Mouse (Mus musculus): Measurements from ENCODE around the gene Fam122c. TPM values are rescaled to one million over a fixed set of nuclear protein-coding genes. Genes with fewer than 3 reads are reported as not detected.
A peak's percentile ranks its signal among the peaks of the same experiment; 100 is the strongest.
"Not testable (repeated sequence)": the region's sequence is repeated elsewhere in the genome, so short reads cannot be mapped to it uniquely, and the experiment has no call there.

The Fam122c gene
- total RNA-seq (2021): not detected

GRCm38 (mm10) chrX:53273124-53273523 is at the start of gene Fam122c:
Fam122c (plus strand) TSS chrX:53273424.
- DNase-seq (ENCODE audit: low spot score in 2 of 2): no peak
- intact Hi-C loops (cut with DNase I): no loop called here

DNA sequence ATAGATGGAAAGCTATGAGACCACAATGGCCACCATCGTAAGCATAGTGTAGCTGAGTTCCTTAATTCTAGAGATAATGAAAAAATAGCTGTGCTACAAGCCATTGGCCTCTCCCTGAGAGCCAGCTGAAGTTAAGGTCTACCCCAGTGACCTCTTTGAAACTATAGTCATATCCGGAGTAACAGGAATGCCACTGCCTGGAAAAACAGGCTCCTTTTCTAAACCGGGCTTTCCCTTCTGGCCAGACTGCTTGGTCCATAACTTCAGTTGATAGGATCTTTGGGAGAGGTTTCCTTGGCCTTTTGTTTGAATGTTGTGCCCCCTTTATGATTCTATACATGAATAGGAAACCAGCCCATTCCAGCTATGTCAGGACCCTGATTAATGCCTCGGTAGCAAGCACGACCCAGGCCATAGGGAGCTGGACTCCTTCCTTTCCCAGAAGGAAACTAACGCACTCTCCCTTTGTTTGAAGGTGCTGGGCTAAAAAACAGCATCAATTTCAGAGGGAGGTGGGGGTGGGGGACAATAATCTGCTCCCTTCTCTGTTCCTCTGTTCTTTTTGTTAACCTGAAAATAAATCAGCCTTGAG is 48.8 kb upstream of the Fam122c start:
- no peak for DNase-seq (ENCODE audit: low spot score in 2 of 2)
- intact Hi-C loops (cut with DNase I): no loop called here

- intact Hi-C loops (cut with DNase I): loop anchor here (10.0 kb wide), 1 partner anchor 177 kb away; no protein-coding TSS in a partner anchor
- no peak for DNase-seq (ENCODE audit: low spot score in 2 of 2)
Measured at GRCm38 (mm10) chrX:53231965-53232364, 41.3 kb upstream of the Fam122c start.

DNA sequence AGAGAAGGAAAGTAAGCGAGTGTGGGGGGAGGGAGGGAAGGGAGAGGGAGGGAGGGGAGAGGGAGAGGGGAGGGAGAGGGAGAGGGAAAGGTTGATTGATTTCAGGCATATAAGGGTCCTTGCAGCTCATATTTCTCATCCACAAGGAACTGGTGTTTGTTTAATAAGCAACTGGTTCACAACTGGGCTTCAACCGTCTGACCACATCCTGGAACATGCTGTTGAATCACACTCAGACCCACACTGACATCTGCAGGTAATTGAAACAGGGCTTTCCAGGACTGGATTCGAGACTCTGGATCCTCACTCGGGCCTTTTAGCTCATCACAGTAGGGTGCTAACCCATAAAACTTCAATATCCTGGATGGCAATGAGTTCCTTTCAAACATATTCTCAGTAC is 39.5 kb upstream of the Fam122c start:
- DNase-seq (ENCODE audit: low spot score in 2 of 2): no peak
- intact Hi-C loops (cut with DNase I): loop anchor here (10.0 kb wide), 1 partner anchor 179 kb away; no protein-coding TSS in a partner anchor

- intact Hi-C loops (cut with DNase I): loop anchor here (10.0 kb wide), 1 partner anchor 182 kb away; no protein-coding TSS in a partner anchor
Measured at GRCm38 (mm10) chrX:53236404-53236803, 36.8 kb upstream of the Fam122c start.

GRCm38 (mm10) chrX:53237971-53238370 is 35.3 kb upstream of the Fam122c start:
- intact Hi-C loops (cut with DNase I): loop anchor here (10.0 kb wide), 1 partner anchor 183 kb away; no protein-coding TSS in a partner anchor
- no peak for DNase-seq (ENCODE audit: low spot score in 2 of 2)

More at GRCm38 (mm10) chrX:53236404-53236803, 36.8 kb upstream of the Fam122c start:
- DNase-seq (ENCODE audit: low spot score in 2 of 2): no peak

DNA sequence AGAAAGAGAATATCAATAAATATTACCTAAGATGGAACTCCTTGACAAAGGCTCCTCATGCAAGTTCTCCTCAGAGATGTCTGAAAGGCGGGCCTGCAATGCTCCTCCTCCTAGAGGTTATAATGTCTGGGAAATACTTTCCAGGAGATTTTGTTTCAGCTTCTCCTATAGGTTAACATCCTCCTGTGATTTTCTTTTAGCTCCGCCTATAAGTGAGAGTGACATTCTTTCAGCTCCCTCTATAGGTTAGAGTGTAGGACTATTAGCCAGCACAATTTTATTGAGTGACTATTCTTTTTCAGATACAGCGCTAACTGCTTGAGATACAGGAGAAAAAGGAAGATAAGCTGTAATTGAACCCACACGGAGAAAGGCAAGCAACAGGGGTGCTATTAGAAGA is 33.2 kb upstream of the Fam122c start, which contains the start of gene Plac1:
Plac1 (minus strand) TSS at position 101 of the 400 bp plus-strand sequence.
- intact Hi-C loops (cut with DNase I): no loop called here
- DNase-seq (ENCODE audit: low spot score in 2 of 2): no peak

DNA sequence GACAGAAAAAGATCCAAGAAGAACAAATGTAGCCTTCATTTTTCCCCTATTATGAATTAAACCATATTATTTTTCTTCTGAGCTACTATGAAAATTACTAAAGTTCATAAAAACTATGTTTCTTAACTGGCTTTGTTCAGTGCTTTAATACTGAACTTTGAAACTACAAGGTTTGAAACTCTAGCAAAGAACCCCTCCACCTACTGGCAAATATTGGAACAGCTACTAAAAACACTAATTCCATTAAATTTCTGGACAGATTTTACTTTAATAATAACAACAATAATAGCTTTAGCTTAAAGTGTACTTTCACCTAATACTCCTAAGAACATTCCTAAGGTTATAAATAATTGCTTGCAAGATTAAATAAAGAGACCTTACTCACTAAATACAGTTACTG is 18.0 kb upstream of the Fam122c start:
- no peak for DNase-seq (ENCODE audit: low spot score in 2 of 2)
- intact Hi-C loops (cut with DNase I): loop anchor here (5.0 kb wide), 1 partner anchor 248 kb away; no protein-coding TSS in a partner anchor

GRCm38 (mm10) chrX:53266186-53266585 is 7.0 kb upstream of the Fam122c start:
- no peak for DNase-seq (ENCODE audit: low spot score in 2 of 2)

GRCm38 (mm10) chrX:53268856-53269255 is 4.4 kb upstream of the Fam122c start:
- intact Hi-C loops (cut with DNase I): no loop called here
- peak; percentile 15 to 41 for DNase-seq (ENCODE audit: low spot score in 2 of 2)

More at GRCm38 (mm10) chrX:53266186-53266585, 7.0 kb upstream of the Fam122c start:
- intact Hi-C loops (cut with DNase I): no loop called here

DNA sequence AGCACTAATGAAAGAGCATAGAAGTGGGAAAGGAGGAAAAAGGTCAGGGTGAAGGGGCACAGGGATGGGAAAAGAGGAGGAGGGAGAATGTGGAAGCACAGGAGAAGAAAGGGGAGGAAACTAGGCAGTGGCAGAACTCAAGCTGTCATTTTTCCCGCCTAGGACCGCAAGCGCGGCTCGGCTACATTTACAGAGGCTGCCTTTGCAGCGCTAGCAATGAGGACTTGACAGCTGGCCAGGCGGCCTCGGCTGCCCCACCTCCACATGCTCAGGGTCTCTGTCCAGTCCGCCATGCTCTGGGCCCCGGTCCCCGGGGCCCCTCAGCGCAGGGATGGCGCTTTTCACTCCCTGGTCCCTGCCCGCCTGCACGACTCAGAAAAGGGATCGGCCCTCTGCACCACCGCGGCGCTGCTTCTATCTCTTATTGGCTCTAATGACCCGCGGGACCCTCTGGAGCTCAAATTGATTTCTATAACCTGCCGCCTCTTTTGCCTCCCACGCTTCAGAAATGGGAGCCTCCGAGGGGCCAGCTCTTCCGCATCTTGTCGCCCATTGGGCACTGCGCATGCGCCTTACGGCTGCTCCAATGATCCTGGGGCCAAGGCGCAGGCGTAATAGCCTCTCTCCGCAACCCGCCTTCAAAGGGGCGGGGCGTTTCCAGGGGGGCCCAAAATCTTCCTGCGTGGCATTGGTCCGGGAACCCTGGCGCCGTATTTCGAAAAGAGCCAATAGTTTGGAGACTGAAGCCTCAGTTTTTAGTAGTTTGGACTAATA is 3.7 kb upstream of the Fam122c start, which contains the start of gene Fam122b:
Fam122b (minus strand) TSS at position 517 of the 774 bp plus-strand sequence.
- peak; percentile 86 for DNase-seq (ENCODE audit: low spot score in 2 of 2)
- intact Hi-C loops (cut with DNase I): no loop called here

GRCm38 (mm10) chrX:53270063-53270432 is 3.2 kb upstream of the Fam122c start:
- no peak for DNase-seq (ENCODE audit: low spot score in 2 of 2)
- intact Hi-C loops (cut with DNase I): no loop called here

DNA sequence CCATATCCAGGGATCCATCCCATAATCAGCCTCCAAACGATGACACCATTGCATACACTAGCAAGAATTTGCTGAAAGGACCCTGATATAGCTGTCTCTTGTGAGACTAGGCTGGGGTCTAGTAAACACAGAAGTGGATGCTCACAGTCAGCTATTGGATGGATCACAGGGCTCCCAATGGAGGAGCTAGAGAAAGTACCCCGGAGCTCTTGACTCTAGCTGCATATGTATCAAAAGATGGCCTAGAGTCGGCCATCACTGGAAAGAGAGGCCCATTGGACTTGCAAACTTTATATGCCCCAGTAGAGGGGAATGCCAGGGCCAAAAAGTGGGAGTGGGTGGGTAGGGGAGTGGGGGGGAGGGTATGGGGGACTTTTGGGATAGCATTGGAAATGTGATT is 1.6 kb upstream of the Fam122c start:
- intact Hi-C loops (cut with DNase I); DNase-seq (ENCODE audit: low spot score in 2 of 2): not testable (repeated sequence)

- intact Hi-C loops (cut with DNase I): no loop called here
- no peak for DNase-seq (ENCODE audit: low spot score in 2 of 2)
Measured at GRCm38 (mm10) chrX:53287924-53288323, 14.7 kb downstream of the Fam122c start.

- intact Hi-C loops (cut with DNase I): no loop called here
- DNase-seq (ENCODE audit: low spot score in 2 of 2): no peak
Measured at GRCm38 (mm10) chrX:53320564-53320963, 47.3 kb downstream of the Fam122c start.

- intact Hi-C loops (cut with DNase I): no loop called here
- DNase-seq (ENCODE audit: low spot score in 2 of 2): no peak
Measured at GRCm38 (mm10) chrX:53321111-53321510, 47.9 kb downstream of the Fam122c start.

DNA sequence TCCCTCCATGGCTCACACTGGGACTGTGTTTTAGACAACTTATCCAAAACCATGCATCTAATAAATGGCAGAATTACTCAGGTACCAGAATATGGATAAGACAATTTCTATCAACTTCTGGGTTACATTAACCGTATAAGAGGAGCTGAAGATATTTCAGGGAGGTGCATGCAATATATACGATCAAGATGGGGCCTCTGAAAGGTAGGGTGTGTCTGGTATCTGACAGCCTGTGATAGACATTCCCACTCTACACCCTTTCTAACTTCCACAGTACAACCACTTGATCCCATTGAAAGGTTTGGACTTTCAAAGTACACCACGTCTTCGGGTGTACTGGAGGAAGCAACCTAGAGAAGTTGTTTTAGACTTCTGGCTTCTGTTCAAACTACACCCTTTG is 57.2 kb downstream of the Fam122c start:
- no peak for DNase-seq (ENCODE audit: low spot score in 2 of 2)
- intact Hi-C loops (cut with DNase I): no loop called here

GRCm38 (mm10) chrX:53337355-53337754 is 64.1 kb downstream of the Fam122c start:
- intact Hi-C loops (cut with DNase I): no loop called here
- no peak for DNase-seq (ENCODE audit: low spot score in 2 of 2)

- peak in 1 of 2 experiments; percentile 9 for DNase-seq (ENCODE audit: low spot score in 2 of 2)
- intact Hi-C loops (cut with DNase I): no loop called here
Measured at GRCm38 (mm10) chrX:53341531-53341930, 68.3 kb downstream of the Fam122c start.

DNA sequence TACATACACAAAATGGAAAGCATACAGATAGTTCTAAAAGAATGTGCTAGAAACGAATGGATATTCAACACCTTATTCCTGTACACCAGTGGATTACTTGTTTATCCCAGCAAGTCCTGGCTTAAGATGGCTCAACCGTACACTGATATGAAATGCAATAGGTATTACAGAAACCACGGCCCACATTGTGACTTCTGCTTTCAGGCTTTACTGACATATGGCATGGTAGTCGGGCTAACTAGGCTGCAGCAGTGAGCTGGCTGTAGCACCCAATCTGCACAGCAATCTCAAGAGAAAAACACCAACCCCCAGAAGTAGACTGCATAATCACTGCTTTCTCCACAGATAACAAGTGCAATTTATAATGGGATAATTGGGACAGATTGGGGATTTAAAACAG is 75.2 kb downstream of the Fam122c start:
- DNase-seq (ENCODE audit: low spot score in 2 of 2): no peak
- intact Hi-C loops (cut with DNase I): no loop called here

All from left cerebral cortex, postnatal 36 days (tissue).